Mouse (Mus musculus): ENCODE results near the gene Igfbp1. TPM values are rescaled to one million over a fixed set of nuclear protein-coding genes. Genes with fewer than 3 reads are reported as not detected.

Gene Igfbp1
- polyA plus RNA-seq, 1 experiment: not detected

DNA sequence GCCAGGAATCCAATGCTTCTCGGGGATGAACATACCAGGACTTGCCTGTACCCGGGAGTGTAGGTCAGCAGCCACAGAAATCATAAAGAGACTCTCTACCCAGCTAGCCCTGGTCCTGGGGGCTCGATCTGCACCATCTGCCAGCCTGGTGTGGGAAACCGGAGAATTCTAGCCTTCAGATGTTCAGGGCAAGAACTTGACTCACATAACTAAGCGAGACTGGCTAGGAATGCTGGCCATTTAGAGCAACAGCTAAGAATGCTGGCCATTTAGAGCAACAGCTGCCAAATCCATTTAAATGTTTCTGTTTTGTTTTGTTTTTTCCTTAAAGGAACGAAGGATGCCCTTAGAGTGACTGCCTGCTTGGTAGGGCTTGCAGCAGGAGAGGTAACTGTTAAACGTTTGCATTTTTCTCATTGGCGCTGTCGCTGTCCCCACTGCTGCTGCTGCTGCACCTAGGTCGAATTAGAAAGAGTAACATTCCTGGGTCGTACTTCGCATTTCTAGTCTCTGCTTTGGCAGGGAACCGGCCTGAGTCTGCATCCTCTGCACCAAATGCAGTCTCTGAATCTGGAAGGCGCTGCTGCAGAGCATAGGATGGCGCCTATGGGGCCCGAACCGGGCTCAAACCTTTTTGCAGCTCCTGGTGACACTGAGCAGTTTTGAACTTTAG, 14.7 kb downstream of the Igfbp1 start:
- Histone ChIP-seq H3K36me3 (ENCODE audit: control insufficient read depth, insufficient read depth) (no peaks in the 10 kb centered on the region), H3K79me2 (ENCODE audit: control insufficient read depth, insufficient read depth) (no peaks in the 10 kb centered on the region), H3K4me3 (no peak overlapping the region), H3K4me2 (ENCODE audit: low read depth) (peak overlapping the region; percentile 30), H3ac (ENCODE audit: control insufficient read depth, insufficient read length) (no peak overlapping the region), H3K27me3 (ENCODE audit: control insufficient read depth, insufficient read depth, insufficient read length) (peaks cover 9% of the 10 kb centered on the region)
- TF ChIP-seq CEBPB (IDR thresholded peaks at IDR 0.05; ENCODE audit: insufficient read depth, poor library complexity, severe bottlenecking) (no peak), MYOG (IDR thresholded peaks at IDR 0.05; ENCODE audit: control insufficient read depth in 1 of 3, insufficient read depth in 1 of 3, insufficient read length in 2 of 3, low read depth in 2 of 3) (no peak), USF1 (IDR thresholded peaks at IDR 0.05; ENCODE audit: low read depth) (no peak), POLR2A (IDR thresholded peaks at IDR 0.05; ENCODE audit: insufficient read length, low read depth) (no peak), TCF3 (IDR thresholded peaks at IDR 0.05; ENCODE audit: insufficient read length, low read depth) (no peak), MYOD1 (IDR thresholded peaks at IDR 0.05; ENCODE audit: control insufficient read depth in 1 of 3, insufficient read length in 2 of 3, low read depth in 2 of 3) (no peak), TCF12 (IDR thresholded peaks at IDR 0.05; ENCODE audit: insufficient read depth, poor library complexity, severe bottlenecking) (no peak), SRF (IDR thresholded peaks at IDR 0.05; ENCODE audit: control insufficient read depth, insufficient read length, low read depth) (no peak), MAX (IDR thresholded peaks at IDR 0.05; ENCODE audit: low read depth) (no peak), REST (IDR thresholded peaks at IDR 0.05; ENCODE audit: insufficient read depth, insufficient read length) (no peak), E2F4 (IDR thresholded peaks at IDR 0.05; ENCODE audit: insufficient read depth) (no peak), POLR2AphosphoS2 (IDR thresholded peaks at IDR 0.05; ENCODE audit: insufficient read length, low read depth) (no peak)

DNA sequence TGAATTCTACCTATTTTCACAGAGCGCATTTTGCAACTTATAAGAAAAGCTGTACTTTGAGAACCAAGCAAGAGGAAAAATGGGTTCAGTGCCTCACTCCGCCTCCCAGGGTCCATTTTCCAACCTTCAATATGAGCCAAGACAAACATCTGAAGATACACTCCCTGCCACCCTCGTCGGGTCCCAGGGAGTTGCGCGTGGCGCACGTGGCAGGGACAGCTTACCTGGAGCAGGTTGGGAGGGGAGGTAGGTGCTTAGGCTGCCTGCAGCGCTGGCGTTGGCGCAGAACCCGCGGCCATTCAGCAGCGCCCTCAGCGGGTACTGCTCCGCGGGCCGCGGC, 15.5 kb downstream of the Igfbp1 start:
- H3K36me3 ChIP-seq (ENCODE audit: control insufficient read depth, insufficient read depth): no peaks in the 10 kb centered on the region
- peaks cover 9% of the 10 kb centered on the region for H3K27me3 ChIP-seq (ENCODE audit: control insufficient read depth, insufficient read depth, insufficient read length)
- TF ChIP-seq SRF (IDR thresholded peaks at IDR 0.05; ENCODE audit: control insufficient read depth, insufficient read length, low read depth) (no peak), POLR2A (IDR thresholded peaks at IDR 0.05; ENCODE audit: insufficient read length, low read depth) (no peak), MYOD1 (IDR thresholded peaks at IDR 0.05; ENCODE audit: control insufficient read depth in 1 of 3, insufficient read length in 2 of 3, low read depth in 2 of 3) (no peak), POLR2AphosphoS2 (IDR thresholded peaks at IDR 0.05; ENCODE audit: insufficient read length, low read depth) (no peak), TCF12 (IDR thresholded peaks at IDR 0.05; ENCODE audit: insufficient read depth, poor library complexity, severe bottlenecking) (no peak), REST (IDR thresholded peaks at IDR 0.05; ENCODE audit: insufficient read depth, insufficient read length) (no peak), USF1 (IDR thresholded peaks at IDR 0.05; ENCODE audit: low read depth) (no peak), MAX (IDR thresholded peaks at IDR 0.05; ENCODE audit: low read depth) (no peak), E2F4 (IDR thresholded peaks at IDR 0.05; ENCODE audit: insufficient read depth) (no peak)

DNA sequence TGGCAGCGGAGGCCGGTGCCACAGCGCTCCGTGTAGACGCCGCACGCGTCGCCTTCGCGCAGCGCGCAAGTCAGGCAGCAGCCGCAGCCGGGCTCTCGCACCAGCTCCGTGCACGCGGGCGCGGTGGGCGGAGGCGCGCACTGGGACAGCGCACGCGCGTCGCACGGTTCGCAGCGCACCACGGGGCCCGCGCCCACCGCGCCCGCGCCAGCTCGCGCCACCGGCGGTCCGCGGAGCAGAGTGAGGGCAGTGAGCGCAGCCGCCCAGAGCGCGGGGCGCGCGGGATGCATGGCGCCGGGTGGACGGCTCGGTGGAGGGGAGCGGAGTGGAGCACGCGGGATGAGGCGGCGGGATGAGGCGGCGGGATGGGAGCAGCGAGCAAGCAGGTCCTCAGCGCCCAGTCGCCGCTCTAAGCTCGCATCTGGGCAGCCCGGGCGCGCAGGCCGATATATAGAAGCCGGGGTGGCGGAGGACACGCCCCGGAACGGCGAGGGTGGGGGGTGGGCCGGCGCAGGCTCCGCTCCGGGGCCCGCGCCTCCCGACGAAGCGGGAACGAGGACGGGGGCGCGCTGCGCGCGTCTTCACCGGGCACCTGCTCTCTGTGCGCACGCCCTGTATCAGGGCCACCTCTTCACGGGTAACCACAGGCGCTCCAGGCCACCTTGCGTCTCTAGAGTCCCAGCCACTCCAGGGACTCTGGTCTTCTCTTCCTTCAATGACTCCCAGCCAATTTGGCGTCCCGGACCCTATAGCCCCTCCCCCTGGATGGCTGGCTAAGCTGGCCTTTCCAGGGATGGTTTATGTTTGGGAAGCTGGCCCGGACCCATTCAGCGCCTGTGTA, 16.1 kb downstream of the Igfbp1 start, which contains the start of gene Igfbp3:
Gene Igfbp3, minus strand, starts transcription at position 423 of the 841 bp plus-strand sequence.
- TF ChIP-seq E2F4 (IDR thresholded peaks at IDR 0.05; ENCODE audit: insufficient read depth) (no peak), REST (IDR thresholded peaks at IDR 0.05; ENCODE audit: insufficient read depth, insufficient read length) (no peak), MAX (IDR thresholded peaks at IDR 0.05; ENCODE audit: low read depth) (no peak)

More for the DNA sequence above, 15.5 kb downstream of the Igfbp1 start:
- no peak overlapping the region for H3K4me3 ChIP-seq
- no peaks in the 10 kb centered on the region for H3K79me2 ChIP-seq (ENCODE audit: control insufficient read depth, insufficient read depth)
- H3K4me2 ChIP-seq (ENCODE audit: low read depth): no peak overlapping the region
- no peak overlapping the region for H3ac ChIP-seq (ENCODE audit: control insufficient read depth, insufficient read length)

DNA sequence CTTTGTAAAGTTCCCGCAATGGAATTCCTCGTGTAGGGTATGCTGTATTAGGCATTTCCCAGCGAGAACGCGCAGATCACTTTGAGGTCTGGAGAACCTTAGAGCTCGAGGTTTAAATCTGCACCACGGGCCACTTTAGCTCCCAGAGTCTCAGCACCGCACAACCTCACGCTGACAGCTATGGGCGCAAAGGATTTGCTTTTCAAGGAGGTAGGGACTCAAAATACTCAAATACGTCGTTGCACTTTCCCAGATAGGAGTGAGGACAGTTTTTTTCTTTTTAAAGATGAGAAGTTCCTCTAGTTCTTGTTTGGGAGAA, 16.7 kb downstream of the Igfbp1 start:
- H3K4me3 ChIP-seq: no peak overlapping the region
- TF ChIP-seq MYOD1 (IDR thresholded peaks at IDR 0.05; ENCODE audit: control insufficient read depth in 1 of 3, insufficient read length in 2 of 3, low read depth in 2 of 3): no peak
- no peak for TF ChIP-seq POLR2AphosphoS2 (IDR thresholded peaks at IDR 0.05; ENCODE audit: insufficient read length, low read depth)
- TF ChIP-seq CEBPB (IDR thresholded peaks at IDR 0.05; ENCODE audit: insufficient read depth, poor library complexity, severe bottlenecking): no peak
- no peak for TF ChIP-seq E2F4 (IDR thresholded peaks at IDR 0.05; ENCODE audit: insufficient read depth)
- no peak for TF ChIP-seq SRF (IDR thresholded peaks at IDR 0.05; ENCODE audit: control insufficient read depth, insufficient read length, low read depth)
- no peak for TF ChIP-seq USF1 (IDR thresholded peaks at IDR 0.05; ENCODE audit: low read depth)
- TF ChIP-seq MAX (IDR thresholded peaks at IDR 0.05; ENCODE audit: low read depth): no peak
- TF ChIP-seq TCF3 (IDR thresholded peaks at IDR 0.05; ENCODE audit: insufficient read length, low read depth): no peak
- no peak for TF ChIP-seq REST (IDR thresholded peaks at IDR 0.05; ENCODE audit: insufficient read depth, insufficient read length)
- TF ChIP-seq MYOG (IDR thresholded peaks at IDR 0.05; ENCODE audit: control insufficient read depth in 1 of 3, insufficient read depth in 1 of 3, insufficient read length in 2 of 3, low read depth in 2 of 3): no peak
- no peak for TF ChIP-seq TCF12 (IDR thresholded peaks at IDR 0.05; ENCODE audit: insufficient read depth, poor library complexity, severe bottlenecking)
- TF ChIP-seq POLR2A (IDR thresholded peaks at IDR 0.05; ENCODE audit: insufficient read length, low read depth): no peak
- peak overlapping the region; percentile 18 for H3K4me2 ChIP-seq (ENCODE audit: low read depth)
- peaks cover 9% of the 10 kb centered on the region for H3K27me3 ChIP-seq (ENCODE audit: control insufficient read depth, insufficient read depth, insufficient read length)
- no peaks in the 10 kb centered on the region for H3K36me3 ChIP-seq (ENCODE audit: control insufficient read depth, insufficient read depth)
- H3ac ChIP-seq (ENCODE audit: control insufficient read depth, insufficient read length): no peak overlapping the region
- no peaks in the 10 kb centered on the region for H3K79me2 ChIP-seq (ENCODE audit: control insufficient read depth, insufficient read depth)

More for the DNA sequence above, 16.1 kb downstream of the Igfbp1 start, which contains the start of gene Igfbp3:
- no peak within 1 kb of the TSS for H3ac ChIP-seq (ENCODE audit: control insufficient read depth, insufficient read length)
- H3K79me2 ChIP-seq (ENCODE audit: control insufficient read depth, insufficient read depth): no peaks in the 10 kb centered on the region
- H3K36me3 ChIP-seq (ENCODE audit: control insufficient read depth, insufficient read depth): no peaks in the 10 kb centered on the region
- no peak within 1 kb of the TSS for H3K4me3 ChIP-seq
- peaks cover 9% of the 10 kb centered on the region for H3K27me3 ChIP-seq (ENCODE audit: control insufficient read depth, insufficient read depth, insufficient read length)
- H3K4me2 ChIP-seq (ENCODE audit: low read depth): peak within 1 kb of the TSS; percentile 30

Data from myocyte (in vitro differentiated cells).